Mouse (Mus musculus): Measurements from ENCODE around the gene Ovca2. TPM values are rescaled to one million over a fixed set of nuclear protein-coding genes. Genes with fewer than 3 reads are reported as not detected.

Ovca2 gene
- 27.8 and 29.5 TPM in 2 replicates for polyA plus RNA-seq (2015; fragmentation: Nextera tagmentation; extraction: Ambion mirVana)

GRCm38 (mm10) chr11:75178672-75179208, at the start of gene Ovca2:
Gene Ovca2, minus strand, starts transcription at chr11:75178835.
- H3K27me3 ChIP-seq, result peaks cover 6% of the 10 kb centered on the region; the same call in 1 of the 2 replicates
- no peaks in the 10 kb centered on the region for H3K9me3 ChIP-seq
- H3K4me2 ChIP-seq (replicated peaks), result peak within 1 kb of the TSS; percentile 98
- H3K4me3 ChIP-seq, result peak within 1 kb of the TSS; percentile 85
- peaks cover 57% of the 10 kb centered on the region for H3K36me3 ChIP-seq
- H3K9ac ChIP-seq, result peak within 1 kb of the TSS; percentile 84
- H3K27ac ChIP-seq, result peak within 1 kb of the TSS; percentile 81
- peak; percentile 97 for ATAC-seq (ENCODE audit: low FRiP score, low read depth)
- WGBS, result under 1% methylated on average over 33 of the region's 33 CpGs
- peaks cover 26% of the 10 kb centered on the region for H3K4me1 ChIP-seq

GRCm38 (mm10) chr11:75227632-75228031, 49.0 kb upstream of the Ovca2 start:
- H3K9me3 ChIP-seq, result no peaks in the 10 kb centered on the region
- H3K27ac ChIP-seq, result no peak overlapping the region
- H3K4me1 ChIP-seq, result peaks cover 12% of the 10 kb centered on the region
- H3K4me2 ChIP-seq (replicated peaks), result no peak overlapping the region
- 23% methylated on average over 3 of the region's 3 CpGs for WGBS
- ATAC-seq (ENCODE audit: low FRiP score, low read depth), result no peak
- H3K4me3 ChIP-seq, result no peak overlapping the region
- H3K36me3 ChIP-seq, result no peaks in the 10 kb centered on the region
- H3K27me3 ChIP-seq, result no peaks in the 10 kb centered on the region
- H3K9ac ChIP-seq, result no peak overlapping the region

- Histone ChIP-seq H3K4me1 (no peaks in the 10 kb centered on the region), H3K27me3 (no peaks in the 10 kb centered on the region), H3K4me2 (replicated peaks) (no peak overlapping the region), H3K4me3 (no peak overlapping the region), H3K36me3 (no peaks in the 10 kb centered on the region), H3K9me3 (no peaks in the 10 kb centered on the region), H3K27ac (no peak overlapping the region), H3K9ac (no peak overlapping the region)
- no peak for ATAC-seq (ENCODE audit: low FRiP score, low read depth)
- WGBS, result 80% methylated on average over 4 of the region's 4 CpGs
Measured at GRCm38 (mm10) chr11:75224835-75225234, 46.2 kb upstream of the Ovca2 start.

- Histone ChIP-seq H3K36me3 (no peaks in the 10 kb centered on the region), H3K4me2 (replicated peaks) (no peak overlapping the region), H3K4me1 (no peaks in the 10 kb centered on the region), H3K4me3 (no peak overlapping the region), H3K9ac (no peak overlapping the region), H3K27ac (no peak overlapping the region), H3K27me3 (no peaks in the 10 kb centered on the region), H3K9me3 (no peaks in the 10 kb centered on the region)
- ATAC-seq (ENCODE audit: low FRiP score, low read depth), result no peak
- WGBS, result 77% methylated on average over 12 of the region's 12 CpGs
Measured at GRCm38 (mm10) chr11:75224062-75224461, 45.4 kb upstream of the Ovca2 start.

- no peak overlapping the region for H3K9ac ChIP-seq
- 77% methylated on average over 4 of the region's 6 CpGs for WGBS
- no peak overlapping the region for H3K27ac ChIP-seq
- no peaks in the 10 kb centered on the region for H3K36me3 ChIP-seq
- no peaks in the 10 kb centered on the region for H3K9me3 ChIP-seq
- no peaks in the 10 kb centered on the region for H3K4me1 ChIP-seq
- no peak for ATAC-seq (ENCODE audit: low FRiP score, low read depth)
- no peaks in the 10 kb centered on the region for H3K27me3 ChIP-seq
- H3K4me2 ChIP-seq (replicated peaks), result no peak overlapping the region
- no peak overlapping the region for H3K4me3 ChIP-seq
Measured at GRCm38 (mm10) chr11:75220517-75221145, 42.0 kb upstream of the Ovca2 start.

GRCm38 (mm10) chr11:75220115-75220514, 41.5 kb upstream of the Ovca2 start:
- 56% methylated on average over 9 of the region's 9 CpGs for WGBS
- no peaks in the 10 kb centered on the region for H3K4me1 ChIP-seq
- H3K4me2 ChIP-seq (replicated peaks), result no peak overlapping the region
- H3K36me3 ChIP-seq, result no peaks in the 10 kb centered on the region
- H3K27ac ChIP-seq, result no peak overlapping the region
- H3K9me3 ChIP-seq, result no peaks in the 10 kb centered on the region
- ATAC-seq (ENCODE audit: low FRiP score, low read depth), result no peak
- H3K27me3 ChIP-seq, result no peaks in the 10 kb centered on the region
- no peak overlapping the region for H3K9ac ChIP-seq
- no peak overlapping the region for H3K4me3 ChIP-seq

GRCm38 (mm10) chr11:75214081-75214950, 35.7 kb upstream of the Ovca2 start:
- Histone ChIP-seq H3K27ac (no peak overlapping the region), H3K36me3 (no peaks in the 10 kb centered on the region), H3K4me2 (replicated peaks) (peak overlapping the region; percentile 67), H3K27me3 (no peaks in the 10 kb centered on the region), H3K4me3 (peak overlapping the region; percentile 35), H3K9ac (peak overlapping the region; percentile 48), H3K9me3 (no peaks in the 10 kb centered on the region), H3K4me1 (peaks cover 26% of the 10 kb centered on the region)
- 20% methylated on average over 12 of the region's 13 CpGs for WGBS
- ATAC-seq (ENCODE audit: low FRiP score, low read depth), result peak; percentile 46

- H3K4me2 ChIP-seq (replicated peaks), result peak overlapping the region; percentile 67
- peaks cover 26% of the 10 kb centered on the region for H3K4me1 ChIP-seq
- H3K4me3 ChIP-seq, result peak overlapping the region; percentile 35
- peak overlapping the region; percentile 48 for H3K9ac ChIP-seq
- no peaks in the 10 kb centered on the region for H3K27me3 ChIP-seq
- WGBS, result 4% methylated on average over 35 of the region's 35 CpGs
- H3K36me3 ChIP-seq, result no peaks in the 10 kb centered on the region
- H3K9me3 ChIP-seq, result no peaks in the 10 kb centered on the region
- no peak overlapping the region for H3K27ac ChIP-seq
- ATAC-seq (ENCODE audit: low FRiP score, low read depth), result peak; percentile 45; the same call in 1 of the 2 replicates
Measured at GRCm38 (mm10) chr11:75213372-75214080, 34.9 kb upstream of the Ovca2 start.

GRCm38 (mm10) chr11:75212876-75213275, 34.2 kb upstream of the Ovca2 start:
- no peaks in the 10 kb centered on the region for H3K9me3 ChIP-seq
- H3K36me3 ChIP-seq, result no peaks in the 10 kb centered on the region
- H3K4me2 ChIP-seq (replicated peaks), result no peak overlapping the region
- H3K27ac ChIP-seq, result no peak overlapping the region
- 53% methylated on average over 2 of the region's 3 CpGs for WGBS
- H3K4me1 ChIP-seq, result peaks cover 26% of the 10 kb centered on the region
- no peak overlapping the region for H3K9ac ChIP-seq
- ATAC-seq (ENCODE audit: low FRiP score, low read depth), result no peak
- H3K27me3 ChIP-seq, result no peaks in the 10 kb centered on the region
- no peak overlapping the region for H3K4me3 ChIP-seq

- H3K27ac ChIP-seq, result peak overlapping the region; percentile 22; the same call in 1 of the 2 replicates
- no peaks in the 10 kb centered on the region for H3K36me3 ChIP-seq
- H3K9me3 ChIP-seq, result no peaks in the 10 kb centered on the region
- H3K27me3 ChIP-seq, result no peaks in the 10 kb centered on the region
- ATAC-seq (ENCODE audit: low FRiP score, low read depth), result no peak
- 56% methylated on average over 8 of the region's 8 CpGs for WGBS
- H3K4me1 ChIP-seq, result peaks cover 26% of the 10 kb centered on the region
- H3K4me2 ChIP-seq (replicated peaks), result no peak overlapping the region
- H3K9ac ChIP-seq, result no peak overlapping the region
- H3K4me3 ChIP-seq, result no peak overlapping the region
Measured at GRCm38 (mm10) chr11:75212031-75212667, 33.5 kb upstream of the Ovca2 start.

- WGBS, result 42% methylated on average over 6 of the region's 6 CpGs
- Histone ChIP-seq H3K27me3 (no peaks in the 10 kb centered on the region), H3K36me3 (no peaks in the 10 kb centered on the region), H3K4me1 (peaks cover 26% of the 10 kb centered on the region), H3K27ac (no peak overlapping the region), H3K9me3 (no peaks in the 10 kb centered on the region), H3K4me2 (replicated peaks) (no peak overlapping the region), H3K9ac (no peak overlapping the region), H3K4me3 (no peak overlapping the region)
- ATAC-seq (ENCODE audit: low FRiP score, low read depth), result no peak
Measured at GRCm38 (mm10) chr11:75210755-75211154, 32.1 kb upstream of the Ovca2 start.
